Mouse (Mus musculus): ENCODE results near the gene Sipa1l1. TPM values are rescaled to one million over a fixed set of nuclear protein-coding genes. Genes with fewer than 3 reads are reported as not detected.
"Not testable (repeated sequence)": the region's sequence is repeated elsewhere in the genome, so short reads cannot be mapped to it uniquely, and the experiment has no call there.

Sipa1l1 gene
- polyA plus RNA-seq, 1 experiment from 2014 or later: 23.8 TPM

DNA sequence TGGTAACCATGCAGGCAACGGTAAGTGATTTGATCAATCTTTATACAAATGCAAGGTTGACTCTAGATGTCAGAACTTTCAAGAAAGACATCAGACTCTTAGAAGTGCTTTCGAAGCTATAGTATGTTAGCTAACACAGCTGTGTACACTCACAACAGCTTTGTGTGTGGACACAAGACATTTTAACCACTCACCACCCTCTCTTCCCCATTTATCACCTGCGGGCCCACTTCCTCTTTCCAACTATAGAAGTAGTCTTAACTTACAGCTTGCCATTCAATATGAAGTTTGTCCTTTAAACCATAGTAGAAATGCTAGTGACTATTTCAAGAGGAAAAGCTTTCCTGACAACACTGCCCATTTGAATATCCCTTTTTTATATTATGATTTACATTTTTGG, 303.7 kb downstream of the Sipa1l1 start:
- no peak for ATAC-seq
- H3K36me3 ChIP-seq: no peaks in the 10 kb centered on the region

GRCm38 (mm10) chr12:82473238-82473637, 304.1 kb downstream of the Sipa1l1 start:
- Histone ChIP-seq H3K9me3 (no peaks in the 10 kb centered on the region), H3K9ac (no peak overlapping the region), H3K4me2 (replicated peaks) (no peak overlapping the region), H3K4me3 (replicated peaks) (no peak overlapping the region), H3K27me3 (replicated peaks) (0 out of 2 replicates have a peak, but pooled peaks cover 2% of the 10 kb centered on the region), H3K4me1 (replicated peaks) (peaks cover 12% of the 10 kb centered on the region), H3K36me3 (no peaks in the 10 kb centered on the region), H3K27ac (no peak overlapping the region)
- WGBS: 88% methylated on average over 4 of the region's 4 CpGs
- no peak for ATAC-seq

More for the DNA sequence above, 303.7 kb downstream of the Sipa1l1 start:
- WGBS: 86% methylated on average over 3 of the region's 3 CpGs
- no peak overlapping the region for H3K27ac ChIP-seq
- peaks cover 12% of the 10 kb centered on the region for H3K4me1 ChIP-seq (replicated peaks)
- H3K27me3 ChIP-seq (replicated peaks): no peaks in the 10 kb centered on the region
- H3K9ac ChIP-seq: no peak overlapping the region
- no peak overlapping the region for H3K4me2 ChIP-seq (replicated peaks)
- H3K9me3 ChIP-seq: no peaks in the 10 kb centered on the region
- no peak overlapping the region for H3K4me3 ChIP-seq (replicated peaks)

DNA sequence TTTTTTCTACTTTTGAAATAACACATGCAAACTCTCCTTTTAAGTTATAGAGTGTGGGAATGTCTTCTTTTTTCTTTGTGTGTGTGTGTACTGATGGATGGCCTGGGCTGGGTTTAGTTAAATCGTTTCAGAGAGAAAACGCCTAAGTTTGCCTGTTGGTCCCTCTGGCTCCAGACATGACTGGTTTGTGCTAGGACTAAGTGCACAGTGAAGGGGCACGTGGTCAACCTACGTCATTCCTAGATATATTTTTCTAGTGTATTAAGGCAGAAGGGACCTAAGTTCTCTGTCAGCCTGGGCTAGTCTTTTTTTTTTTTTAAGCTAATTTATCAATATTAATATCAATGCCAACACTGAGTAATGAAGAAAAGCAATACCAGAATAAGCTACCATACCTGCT, 305.3 kb downstream of the Sipa1l1 start:
- Histone ChIP-seq H3K4me2 (replicated peaks) (no peak overlapping the region), H3K4me1 (replicated peaks) (peaks cover 9% of the 10 kb centered on the region), H3K9ac (no peak overlapping the region), H3K4me3 (replicated peaks) (no peak overlapping the region), H3K36me3 (no peaks in the 10 kb centered on the region), H3K27me3 (replicated peaks) (0 out of 2 replicates have a peak, but pooled peaks cover 4% of the 10 kb centered on the region), H3K9me3 (no peaks in the 10 kb centered on the region), H3K27ac (no peak overlapping the region)
- ATAC-seq: no peak
- 74% methylated on average over 4 of the region's 4 CpGs for whole genome bisulfite sequencing

DNA sequence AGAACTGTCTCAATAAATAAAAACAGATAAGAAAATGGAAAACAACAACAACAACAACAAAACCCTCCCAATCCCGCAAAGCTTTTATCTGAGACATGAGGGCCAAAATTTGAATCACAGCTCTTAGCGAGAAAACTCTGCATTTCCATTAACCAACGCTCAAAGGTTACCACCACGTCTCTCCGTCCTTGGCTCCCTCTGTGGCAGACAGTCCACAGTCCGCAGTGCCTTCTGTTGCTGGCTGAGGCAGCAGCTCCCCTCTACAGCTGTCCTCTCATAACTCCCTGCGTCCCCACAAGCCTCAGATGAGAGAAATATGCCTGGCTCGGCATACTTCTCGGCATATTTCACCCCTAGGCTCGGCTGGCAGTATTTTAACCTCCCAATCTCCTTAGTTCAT, 306.9 kb downstream of the Sipa1l1 start:
- 87% methylated on average over 10 of the region's 10 CpGs for WGBS
- no peaks in the 10 kb centered on the region for H3K36me3 ChIP-seq
- H3K4me1 ChIP-seq (replicated peaks): peaks cover 9% of the 10 kb centered on the region
- H3K9me3 ChIP-seq: no peaks in the 10 kb centered on the region
- no peak overlapping the region for H3K27ac ChIP-seq
- H3K4me2 ChIP-seq (replicated peaks): no peak overlapping the region
- 0 out of 2 replicates have a peak, but pooled peaks cover 4% of the 10 kb centered on the region for H3K27me3 ChIP-seq (replicated peaks)
- ATAC-seq: no peak
- no peak overlapping the region for H3K9ac ChIP-seq
- no peak overlapping the region for H3K4me3 ChIP-seq (replicated peaks)

- Histone ChIP-seq H3K4me3 (replicated peaks) (no peak overlapping the region), H3K4me1 (replicated peaks) (peaks cover 9% of the 10 kb centered on the region), H3K27ac (no peak overlapping the region), H3K9ac (no peak overlapping the region), H3K36me3 (no peaks in the 10 kb centered on the region), H3K4me2 (replicated peaks) (no peak overlapping the region), H3K27me3 (replicated peaks) (0 out of 2 replicates have a peak, but pooled peaks cover 4% of the 10 kb centered on the region), H3K9me3 (no peaks in the 10 kb centered on the region)
- WGBS: 44% methylated on average over 2 of the region's 2 CpGs
- ATAC-seq: no peak
These were observed 307.5 kb downstream of the Sipa1l1 start for GRCm38 (mm10) chr12:82476580-82476979.

- Histone ChIP-seq H3K4me3 (replicated peaks) (no peak overlapping the region), H3K4me1 (replicated peaks) (peaks cover 9% of the 10 kb centered on the region), H3K36me3 (no peaks in the 10 kb centered on the region), H3K9ac (no peak overlapping the region), H3K27me3 (replicated peaks) (0 out of 2 replicates have a peak, but pooled peaks cover 4% of the 10 kb centered on the region), H3K27ac (0 out of 2 replicates have a peak overlapping the region, but pooled peaks have one; percentile 32), H3K4me2 (replicated peaks) (no peak overlapping the region), H3K9me3 (no peaks in the 10 kb centered on the region)
- peak; percentile 61 for ATAC-seq
- 29% methylated on average over 5 of the region's 5 CpGs for WGBS
These were observed 308.7 kb downstream of the Sipa1l1 start for GRCm38 (mm10) chr12:82477826-82478225.

- H3K27me3 ChIP-seq (replicated peaks): 0 out of 2 replicates have a peak, but pooled peaks cover 4% of the 10 kb centered on the region
- no peaks in the 10 kb centered on the region for H3K9me3 ChIP-seq
- H3K4me2 ChIP-seq (replicated peaks): no peak overlapping the region
- H3K4me3 ChIP-seq (replicated peaks): no peak overlapping the region
- H3K27ac ChIP-seq: no peak overlapping the region
- ATAC-seq: no peak
- H3K36me3 ChIP-seq: no peaks in the 10 kb centered on the region
- H3K4me1 ChIP-seq (replicated peaks): peaks cover 9% of the 10 kb centered on the region
- no peak overlapping the region for H3K9ac ChIP-seq
- 36% methylated on average over 8 of the region's 8 CpGs for WGBS
These were observed 309.1 kb downstream of the Sipa1l1 start for GRCm38 (mm10) chr12:82478256-82478655.

GRCm38 (mm10) chr12:82479393-82479792, 310.3 kb downstream of the Sipa1l1 start:
- no peak overlapping the region for H3K4me3 ChIP-seq (replicated peaks)
- no peak overlapping the region for H3K9ac ChIP-seq
- no peak overlapping the region for H3K27ac ChIP-seq
- H3K4me1 ChIP-seq (replicated peaks): peaks cover 9% of the 10 kb centered on the region
- 69% methylated on average over 3 of the region's 3 CpGs for WGBS
- no peak overlapping the region for H3K4me2 ChIP-seq (replicated peaks)
- no peaks in the 10 kb centered on the region for H3K36me3 ChIP-seq
- no peak for ATAC-seq
- H3K27me3 ChIP-seq (replicated peaks): 0 out of 2 replicates have a peak, but pooled peaks cover 4% of the 10 kb centered on the region
- H3K9me3 ChIP-seq: no peaks in the 10 kb centered on the region

DNA sequence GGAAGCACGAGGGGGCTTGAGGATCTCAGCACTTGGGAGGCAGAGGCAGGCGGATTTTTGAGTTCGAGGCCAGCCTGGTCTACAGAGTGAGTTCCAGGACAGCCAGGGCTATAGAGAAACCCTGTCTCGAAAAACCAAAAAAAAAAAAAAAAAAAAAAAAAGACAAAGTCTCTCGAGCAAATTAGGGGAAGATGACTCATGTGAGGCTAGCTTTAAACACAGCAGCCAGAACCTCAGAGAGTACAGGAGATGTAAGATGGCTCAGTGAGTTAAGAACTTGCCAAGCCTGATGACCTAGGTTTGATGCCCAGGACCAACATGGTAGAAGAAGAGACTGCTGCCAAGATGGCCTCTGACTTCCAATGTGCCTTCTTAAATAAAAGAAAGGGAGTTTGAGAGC, 311.3 kb downstream of the Sipa1l1 start:
- WGBS: 74% methylated on average over 4 of the region's 5 CpGs

GRCm38 (mm10) chr12:82485466-82485865, 316.3 kb downstream of the Sipa1l1 start:
- 62% methylated on average over 2 of the region's 2 CpGs for WGBS
- H3K9me3 ChIP-seq: no peaks in the 10 kb centered on the region
- H3K4me3 ChIP-seq (replicated peaks): no peak overlapping the region

More for the DNA sequence above, 311.3 kb downstream of the Sipa1l1 start:
- H3K27ac ChIP-seq; H3K4me2 ChIP-seq (replicated peaks); H3K4me3 ChIP-seq (replicated peaks); H3K9ac ChIP-seq; H3K9me3 ChIP-seq; H3K27me3 ChIP-seq (replicated peaks); H3K4me1 ChIP-seq (replicated peaks); H3K36me3 ChIP-seq; ATAC-seq: not testable (repeated sequence)

DNA sequence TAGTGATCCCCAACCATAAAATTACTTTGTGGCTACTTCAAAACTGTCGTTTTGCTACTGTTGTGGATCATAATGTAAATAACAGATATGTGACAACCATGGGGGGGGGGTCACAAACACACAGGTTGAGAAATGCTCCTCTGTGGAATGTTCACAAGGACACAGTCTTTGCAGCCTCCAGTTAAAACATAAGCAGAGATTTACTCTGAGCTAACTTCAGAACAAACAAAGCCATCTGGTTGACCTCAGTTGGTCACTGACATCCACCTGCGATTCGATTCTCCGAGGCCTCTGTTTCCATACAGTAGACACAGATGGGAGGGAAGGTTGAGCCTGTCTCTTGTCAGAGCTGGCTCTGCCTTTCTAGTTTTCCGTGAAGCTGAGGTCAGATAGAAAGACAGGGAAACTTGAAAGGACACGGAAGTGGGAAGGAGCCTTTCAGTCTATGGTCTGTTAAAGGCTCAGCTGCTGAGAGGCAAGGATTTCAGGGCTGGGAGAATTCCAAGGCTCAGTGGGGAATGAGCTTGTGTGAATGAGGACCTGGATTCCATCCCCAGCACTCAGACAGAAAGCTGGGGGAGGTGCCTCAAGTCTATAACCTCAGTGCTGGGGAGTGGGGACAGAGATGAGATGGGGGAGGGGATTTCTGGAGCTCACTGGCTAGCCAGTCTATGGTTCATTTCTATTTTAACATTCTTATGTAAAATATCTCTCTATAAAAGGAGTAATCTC, 317.9 kb downstream of the Sipa1l1 start:
- Histone ChIP-seq H3K4me3 (replicated peaks) (no peak overlapping the region), H3K9me3 (no peaks in the 10 kb centered on the region), H3K36me3 (no peaks in the 10 kb centered on the region), H3K27ac (no peak overlapping the region), H3K9ac (no peak overlapping the region), H3K4me1 (replicated peaks) (no peaks in the 10 kb centered on the region), H3K27me3 (replicated peaks) (no peaks in the 10 kb centered on the region), H3K4me2 (replicated peaks) (no peak overlapping the region)
- ATAC-seq: peak; percentile 68
- 28% methylated on average over 6 of the region's 6 CpGs for WGBS

More at GRCm38 (mm10) chr12:82485466-82485865, 316.3 kb downstream of the Sipa1l1 start:
- Histone ChIP-seq H3K4me1 (replicated peaks) (no peaks in the 10 kb centered on the region), H3K27ac (no peak overlapping the region), H3K9ac (no peak overlapping the region), H3K36me3 (no peaks in the 10 kb centered on the region), H3K4me2 (replicated peaks) (no peak overlapping the region), H3K27me3 (replicated peaks) (no peaks in the 10 kb centered on the region)
- ATAC-seq: no peak

GRCm38 (mm10) chr12:82489093-82489492, 320.0 kb downstream of the Sipa1l1 start:
- Histone ChIP-seq H3K4me2 (replicated peaks) (no peak overlapping the region), H3K9me3 (no peaks in the 10 kb centered on the region), H3K27ac (no peak overlapping the region), H3K27me3 (replicated peaks) (no peaks in the 10 kb centered on the region), H3K4me1 (replicated peaks) (no peaks in the 10 kb centered on the region), H3K36me3 (no peaks in the 10 kb centered on the region), H3K9ac (no peak overlapping the region), H3K4me3 (replicated peaks) (no peak overlapping the region)
- WGBS: 54% methylated on average over 4 of the region's 4 CpGs
- no peak for ATAC-seq

GRCm38 (mm10) chr12:82489621-82490020, 320.5 kb downstream of the Sipa1l1 start:
- Histone ChIP-seq H3K27me3 (replicated peaks) (no peaks in the 10 kb centered on the region), H3K36me3 (no peaks in the 10 kb centered on the region), H3K4me3 (replicated peaks) (no peak overlapping the region), H3K4me2 (replicated peaks) (no peak overlapping the region), H3K27ac (no peak overlapping the region), H3K4me1 (replicated peaks) (no peaks in the 10 kb centered on the region), H3K9ac (no peak overlapping the region), H3K9me3 (no peaks in the 10 kb centered on the region)
- WGBS: 55% methylated on average over 7 of the region's 7 CpGs
- no peak for ATAC-seq

All from intestine, embryonic 15.5 days (tissue).